ENCODE assay signal across 8 mouse cellular contexts in genomic region chrX:133688840-133689239, GRCm38 (mm10). TPM values are rescaled to one million over a fixed set of nuclear protein-coding genes. Genes with fewer than 3 reads are reported as not detected.
A peak's percentile ranks its signal among the peaks of the same experiment; 100 is the strongest.
DNase-seq lines count a peak whose midpoint lies in the region; ATAC-seq and TF ChIP-seq lines count a peak whose summit lies in the region.

Pcdh19 (minus strand) TSS chrX:133688987.

- TF ChIP-seq CTCF in midbrain, postnatal 0 days (IDR thresholded peaks at IDR 0.05): no peak

- H3K36me3 ChIP-seq in embryonic facial prominence, embryonic 14.5 days (ENCODE audit: control insufficient read depth, insufficient read depth, low read length): no peaks in the 10 kb centered on the region
- H3K36me3 ChIP-seq in midbrain, postnatal 0 days (ENCODE audit: insufficient read depth, low read length): no peaks in the 10 kb centered on the region

- no peaks in the 10 kb centered on the region; the same call in 1 of the 2 replicates for H3K4me1 ChIP-seq in embryonic facial prominence, embryonic 14.5 days (ENCODE audit: control insufficient read depth, insufficient read depth, low read length)
- no peaks in the 10 kb centered on the region for H3K4me1 ChIP-seq in midbrain, postnatal 0 days (ENCODE audit: insufficient read depth, low read length)

- peak; percentile 96 for ATAC-seq in embryonic facial prominence, embryonic 14.5 days (ENCODE audit: low read depth)
- peak; percentile 93 for ATAC-seq in midbrain, postnatal 0 days (ENCODE audit: low FRiP score)

- peaks cover 9% of the 10 kb centered on the region for H3K27me3 ChIP-seq in embryonic facial prominence, embryonic 14.5 days (replicated peaks; ENCODE audit: control insufficient read depth, insufficient read depth, low read length)
- no peaks in the 10 kb centered on the region for H3K27me3 ChIP-seq in midbrain, postnatal 0 days (ENCODE audit: insufficient read depth, low read length)

- peak within 1 kb of the TSS; percentile 61 for H3K27ac ChIP-seq in embryonic facial prominence, embryonic 14.5 days (replicated peaks; ENCODE audit: low read depth, low read length)
- H3K27ac ChIP-seq in midbrain, postnatal 0 days (ENCODE audit: low read depth, low read length): peak within 1 kb of the TSS; percentile 78

- H3K4me2 ChIP-seq in embryonic facial prominence, embryonic 14.5 days (ENCODE audit: low read depth, low read length): peak within 1 kb of the TSS; percentile 73
- H3K4me2 ChIP-seq in midbrain, postnatal 0 days (ENCODE audit: low read depth, low read length, poor library complexity, severe bottlenecking): peak within 1 kb of the TSS; percentile 84

- 27% methylated on average over 6 of the region's 26 CpGs for WGBS in embryonic facial prominence, embryonic 14.5 days
- WGBS in midbrain, postnatal 0 days: 26% methylated on average over 12 of the region's 26 CpGs

- peak; percentile 87 for DNase-seq in 3134 (ENCODE audit: extremely low read depth, insufficient read length, low spot score)
- DNase-seq in adrenal gland, postnatal 10 days: peak; percentile 85
- DNase-seq in embryonic facial prominence, embryonic 14.5 days (ENCODE audit: low spot score): peak; percentile 94
- peak; percentile 76 to 82 for DNase-seq in heart, adult 9 months (ENCODE audit: low spot score in 2 of 2)
- DNase-seq in kidney, adult 8-10 months: peak; percentile 57 to 60
- peak; percentile 65 for DNase-seq in liver
- DNase-seq in midbrain, postnatal 0 days (ENCODE audit: low spot score): peak; percentile 87
- peak; percentile 68 for DNase-seq in testis, postnatal 14 days (ENCODE audit: low spot score)

- peak within 1 kb of the TSS; percentile 53 for H3K4me3 ChIP-seq in embryonic facial prominence, embryonic 14.5 days (ENCODE audit: low read depth, low read length)
- H3K4me3 ChIP-seq in midbrain, postnatal 0 days (ENCODE audit: low read depth, low read length): peak within 1 kb of the TSS; percentile 59

- H3K9ac ChIP-seq in embryonic facial prominence, embryonic 14.5 days (ENCODE audit: low read depth, low read length): peak within 1 kb of the TSS; percentile 59
- peak within 1 kb of the TSS; percentile 56 for H3K9ac ChIP-seq in midbrain, postnatal 0 days (replicated peaks; ENCODE audit: low read length, poor library complexity, severe bottlenecking)

- no peaks in the 10 kb centered on the region for H3K9me3 ChIP-seq in embryonic facial prominence, embryonic 14.5 days (ENCODE audit: control insufficient read depth, low read length)
- H3K9me3 ChIP-seq in midbrain, postnatal 0 days (ENCODE audit: low read length): no peaks in the 10 kb centered on the region

RNA-seq across cellular contexts. Expression of gene Pcdh19, which starts in this region (rescaled TPM):
- total RNA-seq in adrenal gland, postnatal 10 days (2021): 10 to 100 TPM in 1 of 2 experiments, 1 to 10 TPM in 1; 9.5 to 11.4 TPM
- 8.3 and 8.9 TPM in 2 replicates for polyA plus RNA-seq in embryonic facial prominence, embryonic 14.5 days (2014; fragmentation: Nextera tagmentation; extraction: Ambion mirVana)
- total RNA-seq in midbrain, postnatal 0 days (2014; rRNA removed): 74.5 and 92.6 TPM in 2 replicates
- polyA plus RNA-seq in midbrain, postnatal 0 days (2015; fragmentation: Nextera tagmentation; extraction: Ambion mirVana): 30.4 and 36.7 TPM in 2 replicates

Comparison
In these comparisons a context has a peak if more than half of its experiments do, and no peak if none do; other contexts are left out.
1. Peak in every context shown above with its lines: DNase-seq, ATAC-seq, H3K4me3 ChIP-seq and H3K27ac ChIP-seq.